Comparison of ENCODE assay signal across 15 mouse cellular contexts in genomic region chr2:35598819-35599218, GRCm38 (mm10). TPM values are rescaled to one million over a fixed set of nuclear protein-coding genes. Genes with fewer than 3 reads are reported as not detected.
DNase-seq lines count a peak whose midpoint lies in the region; ATAC-seq and TF ChIP-seq lines count a peak whose summit lies in the region.
"Had no signal": no experiment of that assay in that cellular context is flagged by ENCODE, and none has a peak within 500 bp of the region (broad histone marks: within the 10 kb centered on the region; RNA-seq: fewer than 3 reads in every experiment).

No protein-coding gene starts in this region.

- peaks cover 31% of the 10 kb centered on the region for H3K4me1 ChIP-seq in heart, adult 2 months (ENCODE audit: control insufficient read depth, insufficient read depth, low read length)
- H3K4me1 ChIP-seq in heart, embryonic 10.5 days = peaks cover 76% of the 10 kb centered on the region
- H3K4me1 ChIP-seq in brown adipose tissue, adult 24 weeks (ENCODE audit: control insufficient read depth, insufficient read depth, insufficient read length, low read length) = peaks cover 46% of the 10 kb centered on the region
- H3K4me1 ChIP-seq: hindbrain, embryonic 15.5 days had no signal

- intact Hi-C loops in heart, adult 2 months (cut with DNase I) = no loop called here

- no peak overlapping the region for H3K9ac ChIP-seq in heart, adult 2 months (ENCODE audit: low read depth, low read length)
- H3K9ac ChIP-seq: embryonic facial prominence, embryonic 13.5 days; forebrain, embryonic 13.5 days; forebrain, postnatal 0 days; hindbrain, embryonic 15.5 days had no signal

- H3K4me3 ChIP-seq in heart, adult 2 months = no peak overlapping the region
- H3K4me3 ChIP-seq in heart, embryonic 10.5 days = no peak overlapping the region
- no peak overlapping the region for H3K4me3 ChIP-seq in brown adipose tissue, adult 24 weeks (ENCODE audit: insufficient read depth, low read depth, low read length)
- H3K4me3 ChIP-seq: embryonic facial prominence, embryonic 13.5 days; forebrain, embryonic 13.5 days; hindbrain, embryonic 15.5 days had no signal

- DNase-seq in cerebellum, adult 11-12 months = peak; percentile 75
- DNase-seq in heart, adult 2 months = no peak
- no peak for DNase-seq in heart, embryonic 10.5 days (ENCODE audit: low spot score)
- peak; percentile 55 to 56 for DNase-seq in cerebellum, postnatal 25 days
- DNase-seq in neural tube, embryonic 10.5 days (ENCODE audit: extremely low spot score, low spot score) = no peak
- DNase-seq: adrenal gland, postnatal 10 days; forebrain, postnatal 0 days; gastrocnemius, postnatal 36 days; heart, adult 11 months; kidney, adult 11 months had no signal

- no peak for TF ChIP-seq POLR2A in heart, adult 2 months (IDR thresholded peaks at IDR 0.05; ENCODE audit: insufficient read depth, low read depth, low read length)

- ATAC-seq in cerebellum, adult (ENCODE audit: insufficient number of reproducible peaks, low FRiP score, low TSS enrichment) = no peak
- ATAC-seq: forebrain, embryonic 13.5 days; forebrain, postnatal 0 days had no signal

- no peak for TF ChIP-seq EP300 in heart, adult 2 months (IDR thresholded peaks at IDR 0.05; ENCODE audit: insufficient read depth, low read depth, low read length)

- H3K27me3 ChIP-seq in heart, adult 2 months (ENCODE audit: control insufficient read depth, insufficient read depth, low read length) = no peaks in the 10 kb centered on the region
- no peaks in the 10 kb centered on the region for H3K27me3 ChIP-seq in heart, embryonic 10.5 days (ENCODE audit: insufficient read depth, poor library complexity, severe bottlenecking)
- H3K27me3 ChIP-seq: embryonic facial prominence, embryonic 13.5 days; forebrain, embryonic 13.5 days; hindbrain, embryonic 15.5 days had no signal

- TF ChIP-seq CTCF in heart, adult 2 months (IDR thresholded peaks at IDR 0.05) = no peak

- peaks cover 12% of the 10 kb centered on the region for H3K36me3 ChIP-seq in heart, adult 2 months (ENCODE audit: control insufficient read depth, insufficient read depth, low read length)
- 0 out of 2 replicates have a peak, but pooled peaks cover 7% of the 10 kb centered on the region for H3K36me3 ChIP-seq in heart, embryonic 10.5 days
- H3K36me3 ChIP-seq: embryonic facial prominence, embryonic 13.5 days; hindbrain, embryonic 15.5 days had no signal

- no peaks in the 10 kb centered on the region; the same call in 1 of the 2 replicates for H3K79me2 ChIP-seq in heart, adult 2 months (replicated peaks; ENCODE audit: control insufficient read depth, insufficient read depth, low read length)

- WGBS in heart, adult 2 months = 44% methylated on average over 3 of the region's 3 CpGs
- WGBS in heart, embryonic 10.5 days = 58% methylated on average over 3 of the region's 3 CpGs

- peak overlapping the region; percentile 6 for H3K27ac ChIP-seq in heart, adult 2 months
- H3K27ac ChIP-seq in heart, embryonic 10.5 days = no peak overlapping the region
- H3K27ac ChIP-seq in brown adipose tissue, adult 24 weeks (replicated peaks; ENCODE audit: low read depth, low read length) = peak overlapping the region; percentile 72
- H3K27ac ChIP-seq: embryonic facial prominence, embryonic 13.5 days; forebrain, embryonic 13.5 days; hindbrain, embryonic 15.5 days had no signal

- no peaks in the 10 kb centered on the region for H3K9me3 ChIP-seq in heart, embryonic 10.5 days
- H3K9me3 ChIP-seq: embryonic facial prominence, embryonic 13.5 days; forebrain, embryonic 13.5 days; hindbrain, embryonic 15.5 days had no signal

RNA-seq across cellular contexts. Expression of gene Dab2ip, which starts 40.8 kb away (rescaled TPM):
- 10 to 100 TPM; 45.6 to 47.9 TPM for total RNA-seq in heart, adult 2 months (2021)
- 34.5 and 37.5 TPM in 2 replicates for polyA plus RNA-seq in heart, adult 2 months (2012; rRNA removed)
- polyA plus RNA-seq in heart, embryonic 10.5 days (2016; fragmentation: Nextera tagmentation; extraction: Ambion mirVana) = 47.6 and 49.0 TPM in 2 replicates
- 14.3 and 19.1 TPM in 2 replicates for polyA plus RNA-seq in brown adipose tissue, adult 24 weeks (2012; ENCODE audit: insufficient read depth, insufficient read length, missing spikeins)

Comparison
In these comparisons a context has a peak if more than half of its experiments do, and no peak if none do; other contexts are left out.
1. DNase-seq: peak in cerebellum, adult 11-12 months (single experiment) and cerebellum, postnatal 25 days (2 of 2); none in heart, adult 2 months (0 of 2), heart, embryonic 10.5 days (single experiment) and neural tube, embryonic 10.5 days (single experiment).